Mouse (Mus musculus): ENCODE results near the gene Pelo. TPM values are rescaled to one million over a fixed set of nuclear protein-coding genes. Genes with fewer than 3 reads are reported as not detected.

Gene Pelo
- total RNA-seq, 2 experiments from 2014 or later: 34.5 to 37.0 TPM

GRCm38 (mm10) chr13:115096216-115096615 is 6.2 kb upstream of the Pelo start:
- no peak for DNase-seq

- no peak for DNase-seq
Observed at GRCm38 (mm10) chr13:115095392-115095791, 5.4 kb upstream of the Pelo start.

GRCm38 (mm10) chr13:115091511-115091910 is 1.5 kb upstream of the Pelo start:
- DNase-seq: no peak

- DNase-seq: no peak
Observed at GRCm38 (mm10) chr13:115090977-115091445, 1.0 kb upstream of the Pelo start.

GRCm38 (mm10) chr13:115089395-115090025 is 476 bp downstream of the Pelo start:
- peak; percentile 51 for DNase-seq

- DNase-seq: no peak
Observed at GRCm38 (mm10) chr13:115089020-115089394, 979 bp downstream of the Pelo start.

- no peak for DNase-seq
Observed at GRCm38 (mm10) chr13:115085974-115086373, 4.0 kb downstream of the Pelo start.

- DNase-seq: no peak
Observed at GRCm38 (mm10) chr13:115082339-115082738, 7.6 kb downstream of the Pelo start.

GRCm38 (mm10) chr13:115079996-115080585 is 9.9 kb downstream of the Pelo start:
- no peak for DNase-seq

GRCm38 (mm10) chr13:115078997-115079685 is 10.8 kb downstream of the Pelo start:
- no peak for DNase-seq

- DNase-seq: no peak
Observed at GRCm38 (mm10) chr13:115077346-115078134, 12.4 kb downstream of the Pelo start.

GRCm38 (mm10) chr13:115072386-115072785 is 17.6 kb downstream of the Pelo start:
- DNase-seq: no peak

- no peak for DNase-seq
Observed at GRCm38 (mm10) chr13:115071431-115071830, 18.6 kb downstream of the Pelo start.

- no peak for DNase-seq
Observed at GRCm38 (mm10) chr13:115067968-115068330, 22.0 kb downstream of the Pelo start.

- no peak for DNase-seq
Observed at GRCm38 (mm10) chr13:115067324-115067967, 22.5 kb downstream of the Pelo start.

GRCm38 (mm10) chr13:115057555-115057954 is 32.4 kb downstream of the Pelo start:
- DNase-seq: no peak

GRCm38 (mm10) chr13:115054783-115055182 is 35.2 kb downstream of the Pelo start:
- no peak for DNase-seq

- no peak for DNase-seq
Observed at GRCm38 (mm10) chr13:115052568-115052967, 37.4 kb downstream of the Pelo start.

GRCm38 (mm10) chr13:115050660-115051559 is 39.1 kb downstream of the Pelo start:
- no peak for DNase-seq

- no peak for DNase-seq
Observed at GRCm38 (mm10) chr13:115042652-115043051, 47.3 kb downstream of the Pelo start.

Measured in heart, postnatal 4 days (tissue).